Mouse (Mus musculus) liver, embryonic 12.5 days (tissue): Measurements from ENCODE around the gene Cpa1. TPM values are rescaled to one million over a fixed set of nuclear protein-coding genes. Genes with fewer than 3 reads are reported as not detected.

Experiments used
- ATAC-seq: fragments of 200-750 bp; cut with Nextera tagmentation; 2 replicates; pipeline ENCODE4 v1.8.0; 2017; ENCODE audit warnings: moderate number of reproducible peaks, mild to moderate bottlenecking, moderate library complexity
- H3K27ac ChIP-seq: fragments of 300-500 bp; sonication (generic); 2 replicates; pipeline ENCODE4 v1.5.1; 2016; ENCODE audit warnings: mild to moderate bottlenecking
- H3K27me3 ChIP-seq: fragments of 300-500 bp; sonication (generic); replicated peaks from 2 replicates; pipeline ENCODE4 v1.6.1; 2016; ENCODE audit warnings: mild to moderate bottlenecking, moderate library complexity
- H3K36me3 ChIP-seq: fragments of 300-500 bp; sonication (generic); 2 replicates; pipeline ENCODE4 v1.6.1; 2016; ENCODE audit warnings: mild to moderate bottlenecking, moderate library complexity
- H3K4me1 ChIP-seq: fragments of 300-500 bp; sonication (generic); 2 replicates; pipeline ENCODE4 v1.6.1; 2016
- H3K4me2 ChIP-seq: fragments of 300-500 bp; sonication (generic); 2 replicates; pipeline ENCODE4 v1.6.1; 2016; ENCODE audit warnings: mild to moderate bottlenecking, moderate library complexity
- H3K4me3 ChIP-seq: fragments of 300-500 bp; sonication (generic); 2 replicates; pipeline ENCODE4 v1.5.1; 2016; ENCODE audit warnings: mild to moderate bottlenecking, moderate library complexity
- H3K9ac ChIP-seq: fragments of 300-500 bp; sonication (generic); 2 replicates; pipeline ENCODE4 v1.6.1; 2016; ENCODE audit warnings: mild to moderate bottlenecking, moderate library complexity
- H3K9me3 ChIP-seq: fragments of 300-500 bp; sonication (generic); replicated peaks from 2 replicates; pipeline ENCODE4 v1.6.1; 2016; ENCODE audit warnings: mild to moderate bottlenecking, moderate library complexity
- WGBS: fragments of 180-500 bp; shearing (Covaris S2); methylation state at CpG from one replicate; pipeline ENCODE4 v1.1.7; 2016; ENCODE audit not compliant: insufficient replicate concordance; 5-methylcytosine and 5-hydroxymethylcytosine counted together
- polyA plus RNA-seq: library from polyadenylated mRNA; unstranded; fragments of >200 nt; fragmentation: Nextera tagmentation; extraction: Ambion mirVana; gene quantifications from 2 replicates; pipeline ENCODE4 v1.2.1, GENCODE M21; 2016

Cpa1 gene
- polyA plus RNA-seq, result 0.54 and 0.91 TPM in 2 replicates

GRCm38 (mm10) chr6:30638674-30639268, at the start of gene Cpa1:
Cpa1 (plus strand) TSS chr6:30639218.
- ATAC-seq, result peak; percentile 75
- no peak within 1 kb of the TSS for H3K9ac ChIP-seq
- H3K27ac ChIP-seq, result no peak within 1 kb of the TSS
- H3K4me2 ChIP-seq, result no peak within 1 kb of the TSS
- peaks cover 21% of the 10 kb centered on the region for H3K4me1 ChIP-seq
- no peaks in the 10 kb centered on the region for H3K36me3 ChIP-seq
- H3K27me3 ChIP-seq, result peaks cover 15% of the 10 kb centered on the region; the same call in 1 of the 2 replicates
- no peaks in the 10 kb centered on the region for H3K9me3 ChIP-seq
- no peak within 1 kb of the TSS for H3K4me3 ChIP-seq
- WGBS, result 31% methylated on average over 5 of the region's 5 CpGs

GRCm38 (mm10) chr6:30589819-30590218, 49.2 kb upstream of the Cpa1 start:
- WGBS, result 40% methylated on average over 2 of the region's 2 CpGs
- Histone ChIP-seq H3K27ac (0 out of 2 replicates have a peak overlapping the region, but pooled peaks have one; percentile 17), H3K27me3 (peaks cover 4% of the 10 kb centered on the region; the same call in 1 of the 2 replicates), H3K36me3 (no peaks in the 10 kb centered on the region), H3K4me1 (no peaks in the 10 kb centered on the region), H3K9ac (no peak overlapping the region), H3K9me3 (no peaks in the 10 kb centered on the region), H3K4me3 (no peak overlapping the region), H3K4me2 (no peak overlapping the region)
- ATAC-seq, result no peak

- 48% methylated on average over 5 of the region's 5 CpGs for WGBS
- Histone ChIP-seq H3K4me1 (no peaks in the 10 kb centered on the region), H3K9ac (no peak overlapping the region), H3K4me3 (no peak overlapping the region), H3K27ac (no peak overlapping the region), H3K27me3 (peaks cover 4% of the 10 kb centered on the region; the same call in 1 of the 2 replicates), H3K9me3 (no peaks in the 10 kb centered on the region), H3K36me3 (no peaks in the 10 kb centered on the region), H3K4me2 (no peak overlapping the region)
- no peak for ATAC-seq
Measured at GRCm38 (mm10) chr6:30591851-30592404, 47.1 kb upstream of the Cpa1 start.

GRCm38 (mm10) chr6:30592417-30592974, 46.5 kb upstream of the Cpa1 start:
- no peak for ATAC-seq
- no peak overlapping the region for H3K4me3 ChIP-seq
- no peaks in the 10 kb centered on the region for H3K9me3 ChIP-seq
- 63% methylated on average over 10 of the region's 10 CpGs for WGBS
- no peak overlapping the region for H3K4me2 ChIP-seq
- H3K4me1 ChIP-seq, result no peaks in the 10 kb centered on the region
- H3K27ac ChIP-seq, result no peak overlapping the region
- no peaks in the 10 kb centered on the region for H3K36me3 ChIP-seq
- no peak overlapping the region for H3K9ac ChIP-seq
- H3K27me3 ChIP-seq, result peaks cover 4% of the 10 kb centered on the region; the same call in 1 of the 2 replicates

- 31% methylated on average over 7 of the region's 7 CpGs for WGBS
- H3K9me3 ChIP-seq, result no peaks in the 10 kb centered on the region
- H3K36me3 ChIP-seq, result no peaks in the 10 kb centered on the region
- ATAC-seq, result no peak
- no peak overlapping the region for H3K27ac ChIP-seq
- no peak overlapping the region for H3K4me2 ChIP-seq
- no peak overlapping the region for H3K9ac ChIP-seq
- H3K27me3 ChIP-seq, result peaks cover 4% of the 10 kb centered on the region; the same call in 1 of the 2 replicates
- H3K4me3 ChIP-seq, result no peak overlapping the region
- H3K4me1 ChIP-seq, result no peaks in the 10 kb centered on the region
Measured at GRCm38 (mm10) chr6:30594364-30594763, 44.7 kb upstream of the Cpa1 start.

- H3K4me2 ChIP-seq, result no peak overlapping the region
- WGBS, result 73% methylated on average over 8 of the region's 8 CpGs
- H3K9me3 ChIP-seq, result no peaks in the 10 kb centered on the region
- no peak overlapping the region for H3K27ac ChIP-seq
- H3K36me3 ChIP-seq, result no peaks in the 10 kb centered on the region
- H3K4me1 ChIP-seq, result no peaks in the 10 kb centered on the region
- no peak overlapping the region for H3K4me3 ChIP-seq
- no peak for ATAC-seq
- H3K27me3 ChIP-seq, result no peaks in the 10 kb centered on the region
- no peak overlapping the region for H3K9ac ChIP-seq
Measured at GRCm38 (mm10) chr6:30596230-30596898, 42.7 kb upstream of the Cpa1 start.

- no peak for ATAC-seq
- no peak overlapping the region for H3K27ac ChIP-seq
Measured at GRCm38 (mm10) chr6:30600033-30600432, 39.0 kb upstream of the Cpa1 start.

GRCm38 (mm10) chr6:30600995-30601394, 38.0 kb upstream of the Cpa1 start:
- Histone ChIP-seq H3K27ac (no peak overlapping the region), H3K27me3 (no peaks in the 10 kb centered on the region; the same call in 1 of the 2 replicates), H3K9me3 (no peaks in the 10 kb centered on the region), H3K36me3 (no peaks in the 10 kb centered on the region), H3K4me2 (no peak overlapping the region), H3K4me1 (0 out of 2 replicates have a peak, but pooled peaks cover 4% of the 10 kb centered on the region), H3K9ac (no peak overlapping the region), H3K4me3 (no peak overlapping the region)
- 50% methylated on average over 1 of the region's 1 CpGs for WGBS
- no peak for ATAC-seq

More at GRCm38 (mm10) chr6:30600033-30600432, 39.0 kb upstream of the Cpa1 start:
- Histone ChIP-seq H3K9me3 (no peaks in the 10 kb centered on the region), H3K27me3 (no peaks in the 10 kb centered on the region; the same call in 1 of the 2 replicates), H3K9ac (no peak overlapping the region), H3K4me2 (no peak overlapping the region), H3K36me3 (no peaks in the 10 kb centered on the region), H3K4me1 (0 out of 2 replicates have a peak, but pooled peaks cover 4% of the 10 kb centered on the region), H3K4me3 (no peak overlapping the region)
- 48% methylated on average over 3 of the region's 3 CpGs for WGBS

GRCm38 (mm10) chr6:30604342-30604867, 34.6 kb upstream of the Cpa1 start:
- Histone ChIP-seq H3K4me1 (0 out of 2 replicates have a peak, but pooled peaks cover 4% of the 10 kb centered on the region), H3K4me2 (no peak overlapping the region), H3K36me3 (no peaks in the 10 kb centered on the region), H3K27me3 (no peaks in the 10 kb centered on the region; the same call in 1 of the 2 replicates), H3K4me3 (no peak overlapping the region), H3K27ac (no peak overlapping the region), H3K9me3 (no peaks in the 10 kb centered on the region), H3K9ac (no peak overlapping the region)
- no peak for ATAC-seq
- WGBS, result 58% methylated on average over 7 of the region's 7 CpGs

- Histone ChIP-seq H3K4me3 (no peak overlapping the region), H3K36me3 (no peaks in the 10 kb centered on the region), H3K9me3 (no peaks in the 10 kb centered on the region), H3K9ac (no peak overlapping the region), H3K27me3 (no peaks in the 10 kb centered on the region; the same call in 1 of the 2 replicates), H3K27ac (no peak overlapping the region), H3K4me1 (0 out of 2 replicates have a peak, but pooled peaks cover 4% of the 10 kb centered on the region), H3K4me2 (no peak overlapping the region)
- ATAC-seq, result no peak
- WGBS, result 66% methylated on average over 4 of the region's 4 CpGs
Measured at GRCm38 (mm10) chr6:30605111-30605510, 33.9 kb upstream of the Cpa1 start.

- Histone ChIP-seq H3K27ac (no peak overlapping the region), H3K4me2 (no peak overlapping the region), H3K4me1 (0 out of 2 replicates have a peak, but pooled peaks cover 4% of the 10 kb centered on the region), H3K36me3 (no peaks in the 10 kb centered on the region), H3K4me3 (no peak overlapping the region), H3K27me3 (no peaks in the 10 kb centered on the region; the same call in 1 of the 2 replicates), H3K9me3 (no peaks in the 10 kb centered on the region), H3K9ac (no peak overlapping the region)
- no peak for ATAC-seq
- 39% methylated on average over 5 of the region's 5 CpGs for WGBS
Measured at GRCm38 (mm10) chr6:30605672-30606071, 33.3 kb upstream of the Cpa1 start.
